Mouse (Mus musculus) small intestine, adult 10 weeks (tissue): ENCODE results near the gene Pde4c. TPM values are rescaled to one million over a fixed set of nuclear protein-coding genes. Genes with fewer than 3 reads are reported as not detected.

Experiments used
- polyA plus RNA-seq: library from polyadenylated mRNA; stranded (reverse); fragments of 350-450 nt; fragmentation: Illumina TruSeq; extraction: RNeasy Lipid Tissue Mini Kit (QIAGEN cat#74804); gene quantifications from one replicate; pipeline ENCODE4 v1.2.3, GENCODE M21; 2014; ENCODE audit warnings: low replicate concordance

The Pde4c gene
- not detected for polyA plus RNA-seq

GRCm38 (mm10) chr8:70723486-70724210 lies at the start of gene Pde4c:
Gene Pde4c, plus strand, starts transcription at chr8:70723720.

DNA sequence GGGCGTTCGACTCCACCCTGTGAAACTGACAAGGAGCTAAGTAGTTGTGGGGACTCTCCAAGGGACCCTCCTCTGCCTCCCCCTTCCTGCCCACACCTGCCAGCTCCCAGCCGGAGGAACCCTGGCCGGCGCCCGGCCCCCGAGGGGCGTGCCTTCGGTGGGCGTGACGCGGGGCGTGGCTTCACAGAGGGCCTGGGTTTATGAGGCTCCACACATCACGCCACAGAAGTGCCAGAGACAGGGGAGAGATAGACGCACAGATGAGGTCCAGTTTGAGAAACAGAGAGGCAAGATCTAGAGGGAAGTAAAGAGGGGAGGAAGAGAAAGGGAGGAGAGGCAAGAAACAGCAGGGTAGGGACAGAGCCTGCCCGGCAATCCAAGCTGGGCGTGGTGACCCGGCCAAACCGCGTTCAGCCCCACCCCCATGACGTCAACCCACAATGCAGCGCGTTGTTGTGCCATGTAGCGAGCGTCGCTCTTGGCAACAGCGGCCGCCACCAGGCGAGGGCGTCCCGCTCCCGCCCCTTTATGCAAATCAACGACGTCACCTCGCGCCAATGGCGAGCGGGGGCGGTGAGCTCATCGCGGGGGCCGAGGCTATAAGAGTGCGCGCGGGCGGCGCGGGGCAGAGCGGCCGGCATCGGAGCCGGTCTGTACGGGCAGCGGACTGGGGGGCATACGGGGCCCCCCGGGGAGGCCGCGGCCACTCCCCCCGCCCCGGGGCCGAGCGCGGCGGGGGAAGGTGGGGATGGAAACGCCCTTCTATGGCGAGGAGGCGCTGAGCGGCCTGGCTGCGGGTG lies 25.0 kb upstream of the Pde4c start, which contains the start of gene Jund:
Gene Jund, plus strand, starts transcription at position 640 of the 800 bp plus-strand sequence.

GRCm38 (mm10) chr8:70703287-70703686 lies 20.2 kb upstream of the Pde4c start, which contains the start of gene Iqcn:
Gene Iqcn, plus strand, starts transcription at chr8:70703457.

GRCm38 (mm10) chr8:70718297-70718696 lies 5.2 kb upstream of the Pde4c start, which contains the start of gene Gm3336:
Gene Gm3336, plus strand, starts transcription at chr8:70718543.

DNA sequence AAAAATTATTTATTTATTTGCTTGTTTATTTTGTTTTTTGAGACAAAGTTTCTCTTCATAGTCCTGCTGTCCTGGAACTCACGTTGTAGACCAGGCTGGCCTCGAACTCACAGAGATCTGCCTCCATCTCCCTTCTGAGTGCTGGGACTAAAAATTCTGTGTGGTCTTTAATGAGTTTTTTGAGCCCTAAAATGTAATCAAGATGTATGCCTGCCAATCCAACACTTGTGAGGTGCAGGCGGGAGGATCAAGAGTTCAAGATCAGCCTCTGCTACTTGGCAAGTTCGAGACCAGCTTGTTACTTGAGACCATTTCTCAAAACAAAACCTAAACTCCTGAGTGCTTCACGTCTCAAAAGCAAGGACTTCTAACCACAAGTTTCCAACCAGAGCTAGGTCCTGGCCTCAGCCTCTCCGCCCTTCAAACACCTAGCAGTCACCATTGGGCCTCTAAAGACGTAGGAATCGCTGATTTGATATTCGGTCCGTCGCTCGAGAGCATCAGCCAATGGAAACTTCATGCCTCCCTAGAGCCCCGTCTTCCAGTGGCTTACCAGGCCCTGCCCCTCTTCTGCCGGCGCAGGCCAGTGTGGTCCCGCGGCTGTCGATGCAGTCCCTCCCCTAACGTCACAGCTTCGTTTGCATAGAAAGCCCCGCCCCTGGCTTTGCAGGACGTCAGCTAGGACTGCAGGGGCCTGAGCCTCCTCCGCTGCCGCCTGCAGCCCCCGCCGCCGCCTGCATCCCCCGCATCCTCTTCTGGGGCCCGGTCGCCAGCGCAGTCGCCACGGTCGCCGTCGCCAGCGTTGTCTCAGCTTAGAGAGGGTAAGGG lies 30.7 kb downstream of the Pde4c start, which contains the start of gene Rab3a:
Gene Rab3a, plus strand, starts transcription at position 637 of the 828 bp plus-strand sequence.

DNA sequence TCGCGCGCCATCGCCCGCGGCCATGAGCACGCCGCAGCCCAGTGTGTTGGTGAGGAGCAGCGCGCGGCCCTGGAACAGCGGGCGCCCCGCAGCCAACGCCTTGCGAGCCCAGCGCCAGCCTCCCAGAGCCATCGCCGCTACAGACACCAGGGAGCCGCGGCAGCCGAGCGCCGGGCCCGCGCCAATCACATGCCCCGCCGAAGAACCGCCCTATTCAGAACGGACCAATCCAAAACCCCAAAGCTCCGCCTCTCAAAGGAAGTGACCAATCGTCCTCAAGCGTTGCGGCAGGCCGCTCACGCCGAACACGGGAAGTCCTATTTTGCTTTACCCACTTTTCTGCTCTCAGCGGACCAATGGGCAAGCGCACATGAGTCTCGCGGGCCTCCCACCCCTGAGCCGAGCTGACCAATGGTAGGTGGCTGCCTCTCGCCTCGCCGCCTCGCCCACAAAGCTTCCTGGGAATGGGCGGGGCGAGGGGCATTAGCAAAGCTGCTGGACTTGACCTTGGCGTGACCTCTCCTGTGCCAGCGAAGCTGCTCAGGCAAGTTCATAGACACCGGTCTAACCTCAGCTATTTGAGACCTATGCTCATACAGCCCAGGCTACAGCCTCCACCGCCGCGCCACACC lies 37.4 kb downstream of the Pde4c start, which contains the start of gene Mpv17l2:
Gene Mpv17l2, minus strand, starts transcription at position 172 of the 632 bp plus-strand sequence.

GRCm38 (mm10) chr8:70776496-70777444 lies 53.2 kb downstream of the Pde4c start, which contains the start of gene Pik3r2:
Gene Pik3r2, minus strand, starts transcription at chr8:70776713.

Other genes starting within 250 kb of the Pde4c start
- 0.67 TPM for gene Klhl26, start 246.8 kb upstream of the Pde4c start, polyA plus RNA-seq
- not detected for gene Tmem59l, start 236.4 kb upstream of the Pde4c start, polyA plus RNA-seq
- gene Crlf1, start 230.6 kb upstream of the Pde4c start, polyA plus RNA-seq, result not detected
- gene Rex1bd, start 217.0 kb upstream of the Pde4c start, polyA plus RNA-seq, result not detected
- 2.6 TPM for gene Uba52, start 212.9 kb upstream of the Pde4c start, polyA plus RNA-seq
- 3.3 TPM for gene Fkbp8, start 196.0 kb upstream of the Pde4c start, polyA plus RNA-seq
- 4.3 TPM for gene Kxd1, start 195.8 kb upstream of the Pde4c start, polyA plus RNA-seq
- 0.74 TPM for gene Ell, start 184.3 kb upstream of the Pde4c start, polyA plus RNA-seq
- gene Isyna1, start 129.3 kb upstream of the Pde4c start, polyA plus RNA-seq, result not detected
- not detected for gene Ssbp4, start 114.8 kb upstream of the Pde4c start, polyA plus RNA-seq
- gene Lrrc25, start 107.6 kb upstream of the Pde4c start, polyA plus RNA-seq, result not detected
- gene Gdf15, start 91.3 kb upstream of the Pde4c start, polyA plus RNA-seq, result not detected
- gene Pgpep1, start 63.3 kb upstream of the Pde4c start, polyA plus RNA-seq, result 22.3 TPM
- not detected for gene Lsm4, start 50.5 kb upstream of the Pde4c start, polyA plus RNA-seq
- gene Jund, start 24.8 kb upstream of the Pde4c start, polyA plus RNA-seq, result 15.4 TPM
- gene Iqcn, start 20.3 kb upstream of the Pde4c start, polyA plus RNA-seq, result not detected
- 3.4 TPM for gene Gm3336, start 5.2 kb upstream of the Pde4c start, polyA plus RNA-seq
- gene Rab3a, start 31.0 kb downstream of the Pde4c start, polyA plus RNA-seq, result 0.97 TPM
- gene Mpv17l2, start 37.2 kb downstream of the Pde4c start, polyA plus RNA-seq, result 0.48 TPM
- 0.45 TPM for gene Pik3r2, start 53.0 kb downstream of the Pde4c start, polyA plus RNA-seq
- gene Mast3, start 81.3 kb downstream of the Pde4c start, polyA plus RNA-seq, result 1.1 TPM
- not detected for gene Il12rb1, start 84.7 kb downstream of the Pde4c start, polyA plus RNA-seq
- gene Arrdc2, start 116.0 kb downstream of the Pde4c start, polyA plus RNA-seq, result not detected
- gene Kcnn1, start 139.5 kb downstream of the Pde4c start, polyA plus RNA-seq, result not detected
- gene Ccdc124, start 150.2 kb downstream of the Pde4c start, polyA plus RNA-seq, result not detected
- gene Slc5a5, start 169.0 kb downstream of the Pde4c start, polyA plus RNA-seq, result not detected
- gene Rpl18a, start 173.7 kb downstream of the Pde4c start, polyA plus RNA-seq, result 7.8 TPM
- gene Map1s, start 182.2 kb downstream of the Pde4c start, polyA plus RNA-seq, result 0.85 TPM